Mouse (Mus musculus): ENCODE measurements around the gene Snx29.

DNA sequence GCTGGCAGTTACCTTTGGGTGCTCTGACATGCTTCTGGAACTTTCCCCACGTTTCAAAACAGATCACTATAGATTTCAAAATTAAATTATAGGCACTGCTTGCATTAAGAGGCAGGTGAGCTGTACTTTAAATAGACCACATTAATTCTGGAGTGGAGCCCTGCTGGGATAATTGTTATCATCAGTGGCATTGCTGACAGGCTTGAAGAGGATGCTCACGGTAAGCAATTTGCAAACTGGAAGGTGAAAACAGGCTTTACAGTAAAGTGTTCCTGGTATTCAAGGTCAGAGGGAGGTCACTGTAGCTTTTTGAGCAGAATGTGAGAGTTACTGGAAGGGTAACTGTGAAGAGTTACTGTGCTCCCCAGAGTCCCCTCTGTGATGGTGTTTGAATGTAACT lies 66.6 kb downstream of the Snx29 start:
- no peak for TF ChIP-seq CTCF (IDR thresholded peaks at IDR 0.05; ENCODE audit: low read depth, low read length)
- TF ChIP-seq POLR2A (IDR thresholded peaks at IDR 0.05; ENCODE audit: borderline replicate concordance, low read depth, low read length): no peak
